Mouse (Mus musculus) kidney, adult 2 months (tissue): ENCODE measurements around the gene Exoc3l.

Experiments used
- CTCF ChIP-seq: fragments of 200-500 bp; conservative IDR thresholded peaks from 2 replicates; pipeline ENCODE4 v1.5.1; 2011; ENCODE audit warnings: low read depth, mild to moderate bottlenecking, control low read depth, low read length, moderate library complexity, mixed read lengths; ENCODE audit not compliant: insufficient read depth, insufficient read length
- POLR2A ChIP-seq: fragments of 200-500 bp; IDR thresholded peaks from one replicate; pipeline ENCODE4 v1.6.1; 2011; ENCODE audit warnings: low read depth, low read length, control low read depth

DNA sequence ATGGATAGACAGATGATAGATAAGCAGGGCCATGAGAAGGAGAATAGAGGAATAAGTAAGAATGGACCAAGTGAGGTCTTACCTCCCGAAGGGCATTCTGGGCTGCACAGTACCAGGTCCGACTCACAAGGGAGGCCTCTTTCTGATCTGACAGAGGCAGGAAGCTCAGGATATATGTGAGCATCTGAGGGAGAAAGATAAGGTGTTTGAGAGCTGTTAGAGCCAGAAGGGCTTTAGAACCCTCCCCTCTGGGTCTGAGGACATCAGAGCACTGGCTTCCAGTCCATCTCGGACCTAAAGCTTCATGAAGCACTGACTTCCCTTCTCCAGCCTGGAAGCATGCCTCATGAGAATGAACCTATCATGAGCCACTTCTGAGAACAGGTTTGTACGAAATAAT lies 27.3 kb upstream of the Exoc3l start:
- TF ChIP-seq POLR2A (no peak), CTCF (no peak)
